Mouse (Mus musculus): ENCODE data around the gene Trim40. TPM values are rescaled to one million over a fixed set of nuclear protein-coding genes. Genes with fewer than 3 reads are reported as not detected.
A peak's percentile ranks its signal among the peaks of the same experiment; 100 is the strongest.
"Not testable (repeated sequence)": the region's sequence is repeated elsewhere in the genome, so short reads cannot be mapped to it uniquely, and the experiment has no call there.

The Trim40 gene
- polyA plus RNA-seq, 1 experiment from 2014 or later = not detected

DNA sequence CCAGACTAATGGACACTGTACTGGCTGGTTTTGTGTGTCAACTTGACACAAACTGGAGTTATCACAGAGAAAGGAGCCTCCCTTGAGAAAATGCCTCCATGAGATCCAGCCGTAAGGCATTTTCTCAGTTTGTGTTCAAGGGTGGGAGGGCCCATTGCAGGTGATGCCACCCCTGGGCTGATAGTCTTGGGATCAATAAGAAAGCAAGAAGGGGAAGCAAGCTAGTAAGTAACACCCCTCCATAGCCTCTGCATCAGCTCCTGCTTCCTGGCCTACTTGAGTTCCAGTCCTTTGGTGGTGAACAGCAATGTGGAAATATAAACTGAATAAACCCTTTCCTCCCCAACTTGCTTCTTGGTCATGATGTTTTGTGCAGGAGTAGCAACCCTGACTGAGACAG lies 1.6 kb upstream of the Trim40 start:
- not testable (repeated sequence) for H3K9me3 ChIP-seq; ATAC-seq (ENCODE audit: insufficient number of reproducible peaks, insufficient read depth, low FRiP score, low TSS enrichment); H3K4me3 ChIP-seq; H3K9ac ChIP-seq; H3K27me3 ChIP-seq; H3K36me3 ChIP-seq; H3K4me1 ChIP-seq; H3K27ac ChIP-seq; H3K4me2 ChIP-seq (replicated peaks)
- WGBS = 87% methylated on average over 1 of the region's 1 CpGs

DNA sequence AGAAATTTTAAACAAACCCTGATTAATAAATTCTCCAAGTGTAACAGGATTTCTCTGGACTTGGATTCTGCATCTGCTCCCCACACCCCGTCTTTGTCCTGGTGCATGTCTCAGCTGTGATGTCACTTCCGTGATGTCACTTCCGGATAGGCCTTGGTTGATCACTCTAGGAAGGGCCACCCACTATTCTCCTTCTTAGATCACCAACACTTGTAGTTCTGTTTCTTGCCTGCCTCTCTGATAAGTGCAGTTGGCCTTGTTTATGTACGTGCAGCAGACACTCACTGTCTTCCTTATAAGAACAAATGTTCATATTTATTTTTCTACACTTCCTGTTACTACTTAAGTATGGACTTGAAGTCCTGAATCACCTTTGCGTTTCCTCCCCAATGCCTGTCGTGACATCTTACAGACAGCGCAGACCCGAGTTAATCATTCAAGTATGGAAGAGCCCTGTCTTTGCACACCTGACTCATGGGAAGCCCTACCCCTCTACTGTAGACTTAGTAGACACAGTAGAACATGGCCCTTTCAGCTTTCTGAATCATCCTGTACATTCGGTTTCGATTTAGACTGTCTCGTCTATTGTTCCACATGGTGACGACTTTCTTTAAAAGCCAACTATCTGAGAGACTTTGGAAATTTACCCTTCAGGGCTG lies 4.7 kb downstream of the Trim40 start:
- Histone ChIP-seq H3K9me3 (no peaks in the 10 kb centered on the region), H3K4me2 (replicated peaks) (no peak overlapping the region), H3K4me3 (no peak overlapping the region), H3K9ac (no peak overlapping the region), H3K27me3 (no peaks in the 10 kb centered on the region), H3K27ac (no peak overlapping the region), H3K4me1 (no peaks in the 10 kb centered on the region), H3K36me3 (no peaks in the 10 kb centered on the region)
- 93% methylated on average over 12 of the region's 12 CpGs for WGBS
- ATAC-seq (ENCODE audit: insufficient number of reproducible peaks, insufficient read depth, low FRiP score, low TSS enrichment) = no peak

DNA sequence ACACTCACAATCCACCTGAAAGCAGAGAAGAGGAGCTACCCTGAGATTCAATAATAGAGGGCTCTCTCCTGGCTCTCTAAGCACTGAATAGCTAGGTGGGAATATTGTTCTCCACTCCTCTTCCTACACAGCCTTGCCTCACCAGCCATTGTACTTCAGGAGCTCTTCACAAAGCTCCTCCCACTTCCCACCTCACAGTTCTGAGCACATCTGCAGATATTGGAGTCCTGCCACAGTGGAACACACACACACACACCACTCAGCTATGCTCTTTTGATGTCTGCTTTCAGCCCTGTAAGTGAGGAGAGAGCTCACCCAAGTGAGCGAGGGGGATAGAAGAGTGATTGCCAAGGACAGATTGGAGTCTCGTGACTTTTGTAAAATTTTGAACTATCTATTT lies 6.6 kb downstream of the Trim40 start:
- H3K27me3 ChIP-seq = no peaks in the 10 kb centered on the region
- H3K9ac ChIP-seq = no peak overlapping the region
- H3K4me3 ChIP-seq = no peak overlapping the region
- H3K27ac ChIP-seq = no peak overlapping the region
- no peak for ATAC-seq (ENCODE audit: insufficient number of reproducible peaks, insufficient read depth, low FRiP score, low TSS enrichment)
- WGBS = 83% methylated on average over 2 of the region's 2 CpGs
- H3K4me2 ChIP-seq (replicated peaks) = no peak overlapping the region
- no peaks in the 10 kb centered on the region for H3K4me1 ChIP-seq
- no peaks in the 10 kb centered on the region for H3K9me3 ChIP-seq
- no peaks in the 10 kb centered on the region for H3K36me3 ChIP-seq

DNA sequence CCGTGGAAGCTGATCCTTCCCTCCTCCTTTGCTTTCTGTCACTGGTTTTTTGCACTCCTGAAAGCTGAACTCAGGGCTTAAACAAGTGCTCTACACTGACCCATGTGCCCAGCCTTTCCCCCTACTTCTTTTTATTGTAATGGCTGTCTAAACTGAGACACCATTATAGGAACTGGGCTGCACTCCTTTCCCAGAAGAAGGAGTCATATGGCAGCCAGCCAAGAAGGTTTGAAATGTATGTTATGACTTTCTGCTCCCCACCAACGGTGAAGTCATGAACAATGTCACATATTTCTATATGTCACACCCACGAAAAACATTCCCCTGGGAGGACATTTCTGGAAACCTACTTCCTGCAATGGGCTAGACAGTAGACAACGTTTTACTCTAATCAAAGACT lies 15.3 kb downstream of the Trim40 start:
- Histone ChIP-seq H3K27me3 (no peaks in the 10 kb centered on the region), H3K27ac (no peak overlapping the region), H3K9me3 (no peaks in the 10 kb centered on the region), H3K4me3 (no peak overlapping the region), H3K4me1 (no peaks in the 10 kb centered on the region), H3K9ac (no peak overlapping the region), H3K4me2 (replicated peaks) (no peak overlapping the region), H3K36me3 (no peaks in the 10 kb centered on the region)
- 63% methylated on average over 4 of the region's 4 CpGs for WGBS
- ATAC-seq (ENCODE audit: insufficient number of reproducible peaks, insufficient read depth, low FRiP score, low TSS enrichment) = no peak

DNA sequence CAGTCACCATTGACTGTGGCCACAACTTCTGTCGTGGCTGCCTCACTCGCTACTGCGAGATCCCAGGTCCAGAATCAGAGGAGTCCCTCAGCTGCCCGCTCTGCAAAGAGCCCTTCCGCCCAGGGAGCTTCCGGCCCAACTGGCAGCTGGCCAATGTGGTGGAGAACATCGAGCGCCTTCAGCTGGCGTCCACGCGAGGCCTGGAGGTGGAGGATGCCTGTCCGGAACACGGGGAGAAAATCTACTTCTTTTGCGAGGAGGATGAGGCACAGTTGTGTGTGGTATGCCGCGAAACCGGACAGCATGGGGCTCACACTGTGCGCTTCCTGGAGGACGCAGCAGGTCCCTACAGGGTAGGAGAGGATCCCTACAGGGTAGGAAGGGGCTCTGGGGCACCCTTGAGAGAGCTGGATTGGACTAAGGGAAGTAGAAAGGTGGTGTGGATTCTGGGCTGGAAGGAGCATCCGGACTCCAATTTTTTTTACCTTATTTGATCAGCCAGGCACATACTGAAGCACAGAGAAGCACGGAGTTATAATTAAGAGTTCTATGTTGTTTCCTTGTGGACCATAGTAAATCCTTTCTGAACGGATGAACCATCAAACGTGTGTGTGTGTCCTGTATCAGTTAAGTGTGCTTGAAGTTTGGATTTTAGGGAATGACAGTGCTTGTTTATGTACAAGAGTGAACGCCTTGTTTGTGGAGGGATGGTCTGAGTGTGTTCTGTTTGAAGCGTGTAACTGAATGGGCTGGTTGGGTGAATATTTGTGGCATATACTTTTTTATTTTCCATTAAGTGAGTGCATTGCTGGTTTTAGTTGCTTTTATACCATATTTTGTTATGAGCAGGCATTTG lies 19.7 kb downstream of the Trim40 start:
- H3K4me1 ChIP-seq = no peaks in the 10 kb centered on the region
- no peak overlapping the region for H3K4me2 ChIP-seq (replicated peaks)
- ATAC-seq (ENCODE audit: insufficient number of reproducible peaks, insufficient read depth, low FRiP score, low TSS enrichment) = no peak
- no peak overlapping the region for H3K27ac ChIP-seq
- WGBS = 80% methylated on average over 25 of the region's 25 CpGs
- H3K36me3 ChIP-seq = no peaks in the 10 kb centered on the region
- peaks cover 19% of the 10 kb centered on the region for H3K27me3 ChIP-seq
- no peaks in the 10 kb centered on the region for H3K9me3 ChIP-seq
- H3K9ac ChIP-seq = no peak overlapping the region
- no peak overlapping the region for H3K4me3 ChIP-seq

DNA sequence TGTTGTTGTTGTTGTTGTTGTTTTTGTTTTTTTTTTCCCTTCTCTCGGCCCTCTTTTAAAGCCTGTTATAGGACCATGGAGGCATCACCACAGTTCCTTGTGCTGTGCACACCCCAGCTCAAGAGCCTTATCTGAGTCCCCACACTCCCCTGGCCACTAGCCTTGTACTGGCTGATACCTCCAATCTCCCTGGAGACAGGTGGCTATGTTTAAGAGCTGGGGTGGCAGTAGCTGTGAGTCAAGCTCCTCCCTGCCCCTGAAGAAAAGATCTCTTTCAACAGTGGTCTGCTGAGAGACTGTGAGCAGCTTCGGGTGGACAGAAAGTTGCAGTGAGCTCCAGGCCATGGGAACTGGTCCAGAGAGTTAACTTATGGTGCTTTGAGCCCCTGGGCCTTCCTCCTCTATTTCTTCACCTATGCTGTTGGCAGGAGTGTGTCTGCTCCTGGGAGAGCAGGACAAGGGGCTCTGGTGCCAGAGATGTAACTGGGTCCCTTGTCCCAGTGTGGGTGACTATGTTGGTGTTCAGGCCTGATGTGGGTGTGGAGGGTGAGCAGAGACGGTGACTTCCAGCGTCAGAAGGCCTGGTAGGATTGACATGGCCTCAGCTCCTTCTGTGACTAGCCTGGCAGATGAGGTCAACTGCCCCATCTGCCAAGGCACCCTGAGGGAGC lies 20.5 kb downstream of the Trim40 start, which contains the start of gene Trim10:
Gene Trim10, plus strand, starts transcription at position 291 of the 671 bp plus-strand sequence.
- WGBS = 74% methylated on average over 4 of the region's 4 CpGs
- peaks cover 23% of the 10 kb centered on the region for H3K27me3 ChIP-seq
- no peak within 1 kb of the TSS for H3K4me3 ChIP-seq
- H3K9me3 ChIP-seq = no peaks in the 10 kb centered on the region
- H3K27ac ChIP-seq = no peak within 1 kb of the TSS
- no peaks in the 10 kb centered on the region for H3K4me1 ChIP-seq
- no peak within 1 kb of the TSS for H3K4me2 ChIP-seq (replicated peaks)
- no peak for ATAC-seq (ENCODE audit: insufficient number of reproducible peaks, insufficient read depth, low FRiP score, low TSS enrichment)
- no peak within 1 kb of the TSS for H3K9ac ChIP-seq
- H3K36me3 ChIP-seq = no peaks in the 10 kb centered on the region

DNA sequence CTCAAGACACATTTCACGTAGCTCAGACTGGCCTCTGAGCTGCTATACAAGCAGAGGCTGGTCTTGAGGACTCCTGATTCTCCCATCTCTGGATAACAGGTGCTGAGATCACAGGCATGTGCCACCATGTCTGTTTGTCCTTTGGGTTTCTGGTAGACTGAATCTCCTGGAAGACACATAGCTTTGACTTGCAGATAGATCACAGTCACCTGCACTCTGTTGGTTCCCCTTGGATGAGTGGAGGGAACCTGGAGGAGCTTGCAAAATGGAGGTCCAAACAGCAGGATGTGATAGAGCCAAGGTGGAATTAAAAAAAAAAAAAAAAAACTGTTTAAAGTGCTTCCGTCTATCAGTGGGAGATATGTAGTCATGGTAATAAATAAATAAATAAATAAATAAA lies 21.1 kb downstream of the Trim40 start:
- Histone ChIP-seq H3K4me1 (no peaks in the 10 kb centered on the region), H3K27me3 (peaks cover 23% of the 10 kb centered on the region), H3K9me3 (no peaks in the 10 kb centered on the region), H3K36me3 (no peaks in the 10 kb centered on the region), H3K4me3 (no peak overlapping the region), H3K4me2 (replicated peaks) (no peak overlapping the region), H3K27ac (no peak overlapping the region), H3K9ac (no peak overlapping the region)
- ATAC-seq (ENCODE audit: insufficient number of reproducible peaks, insufficient read depth, low FRiP score, low TSS enrichment) = no peak
- WGBS = 78% methylated on average over 2 of the region's 2 CpGs

DNA sequence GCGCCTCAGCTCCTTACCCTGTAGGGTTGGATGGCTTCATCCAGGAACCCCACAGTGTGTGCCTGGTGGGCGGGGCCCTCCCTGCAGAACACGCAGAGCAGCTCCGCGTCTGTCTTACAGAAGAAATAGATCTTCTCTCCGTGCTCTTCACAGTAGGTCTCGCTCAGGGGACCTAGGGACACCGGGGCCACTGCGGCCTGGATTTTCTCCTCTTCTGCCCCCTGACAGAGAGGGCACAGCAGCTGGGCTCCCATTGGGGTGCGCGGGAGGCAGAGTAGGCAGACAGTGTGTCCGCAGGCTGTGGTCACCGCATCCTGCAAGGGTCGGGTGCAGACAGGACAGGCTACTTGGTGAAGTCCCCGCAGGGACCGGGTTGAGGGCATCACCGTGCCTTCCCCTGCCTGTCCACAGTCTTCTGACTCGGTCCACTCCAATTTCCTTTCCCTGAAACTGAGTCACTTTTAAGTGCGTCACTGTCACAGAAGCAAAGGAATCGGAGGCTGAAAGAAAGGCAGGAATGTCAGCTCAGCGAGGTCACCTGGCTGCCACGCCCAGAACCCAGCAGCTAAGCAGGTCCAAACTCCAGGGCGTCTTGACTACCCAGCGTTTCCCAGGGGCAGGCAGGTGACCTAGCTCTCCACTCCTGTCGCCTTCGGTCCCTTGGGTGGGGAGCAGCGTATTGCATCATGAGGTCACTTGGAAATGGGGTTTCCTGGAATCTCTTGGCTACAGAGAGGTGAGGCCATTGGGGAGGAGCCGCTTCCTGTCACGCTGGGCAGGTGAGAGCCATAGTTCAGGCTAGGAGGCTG lies 23.0 kb downstream of the Trim40 start, which contains the start of gene Trim15:
Gene Trim15, minus strand, starts transcription at position 492 of the 809 bp plus-strand sequence.
- Histone ChIP-seq H3K4me1 (no peaks in the 10 kb centered on the region), H3K4me3 (0 out of 2 replicates have a peak within 1 kb of the TSS, but pooled peaks have one; percentile 5), H3K9ac (peak within 1 kb of the TSS; percentile 15; the same call in 1 of the 2 replicates), H3K27ac (no peak within 1 kb of the TSS), H3K4me2 (replicated peaks) (peak within 1 kb of the TSS; percentile 40), H3K27me3 (peaks cover 23% of the 10 kb centered on the region), H3K36me3 (no peaks in the 10 kb centered on the region), H3K9me3 (no peaks in the 10 kb centered on the region)
- ATAC-seq (ENCODE audit: insufficient number of reproducible peaks, insufficient read depth, low FRiP score, low TSS enrichment) = peak; percentile 41; the same call in 1 of the 2 replicates
- 15% methylated on average over 29 of the region's 29 CpGs for WGBS

DNA sequence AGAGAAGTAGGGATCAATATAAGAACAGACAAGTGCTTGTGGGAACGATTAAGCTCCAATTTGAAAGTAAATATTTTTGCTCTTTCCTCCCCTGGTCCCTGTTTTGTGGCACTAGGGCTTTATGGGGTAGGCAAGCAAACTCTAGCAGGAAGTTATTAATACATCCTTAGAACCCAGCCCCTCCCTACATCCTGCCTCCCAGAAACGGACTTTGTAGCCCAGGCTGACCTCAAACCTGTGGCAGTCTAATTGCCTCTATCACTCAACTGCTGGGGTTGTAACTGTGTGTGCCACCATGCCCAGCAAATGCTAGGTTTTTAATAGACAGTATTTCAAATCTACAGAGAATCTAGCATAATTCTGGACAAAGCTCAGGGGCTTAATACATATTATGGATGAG lies 28.2 kb downstream of the Trim40 start:
- Histone ChIP-seq H3K27me3 (peaks cover 12% of the 10 kb centered on the region), H3K9ac (no peak overlapping the region), H3K4me2 (replicated peaks) (no peak overlapping the region), H3K36me3 (peaks cover 26% of the 10 kb centered on the region), H3K27ac (no peak overlapping the region), H3K4me3 (no peak overlapping the region), H3K9me3 (no peaks in the 10 kb centered on the region), H3K4me1 (no peaks in the 10 kb centered on the region)
- ATAC-seq (ENCODE audit: insufficient number of reproducible peaks, insufficient read depth, low FRiP score, low TSS enrichment) = no peak
- WGBS = 52% methylated on average over 2 of the region's 2 CpGs

DNA sequence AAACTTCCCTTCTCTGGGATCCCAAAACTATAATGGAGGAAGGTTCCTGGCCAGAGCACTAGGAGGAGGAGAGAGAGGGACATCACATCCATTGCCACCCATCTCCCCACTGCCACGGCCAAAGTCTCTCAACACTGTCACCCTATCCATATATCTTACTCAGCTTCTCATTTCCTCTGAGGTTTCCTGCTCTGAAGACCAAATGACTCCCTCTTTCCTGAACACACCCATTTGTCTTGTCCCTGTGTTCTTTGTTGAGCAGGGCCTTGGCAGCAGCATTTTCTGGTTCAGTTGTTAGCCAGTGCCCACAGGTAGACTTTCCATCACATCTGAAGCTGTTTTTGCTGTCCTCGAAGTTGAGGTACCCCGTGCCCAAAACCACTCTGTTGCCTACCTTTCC lies 31.7 kb downstream of the Trim40 start:
- 83% methylated on average over 3 of the region's 3 CpGs for WGBS
- Histone ChIP-seq H3K27ac (no peak overlapping the region), H3K27me3 (no peaks in the 10 kb centered on the region)

DNA sequence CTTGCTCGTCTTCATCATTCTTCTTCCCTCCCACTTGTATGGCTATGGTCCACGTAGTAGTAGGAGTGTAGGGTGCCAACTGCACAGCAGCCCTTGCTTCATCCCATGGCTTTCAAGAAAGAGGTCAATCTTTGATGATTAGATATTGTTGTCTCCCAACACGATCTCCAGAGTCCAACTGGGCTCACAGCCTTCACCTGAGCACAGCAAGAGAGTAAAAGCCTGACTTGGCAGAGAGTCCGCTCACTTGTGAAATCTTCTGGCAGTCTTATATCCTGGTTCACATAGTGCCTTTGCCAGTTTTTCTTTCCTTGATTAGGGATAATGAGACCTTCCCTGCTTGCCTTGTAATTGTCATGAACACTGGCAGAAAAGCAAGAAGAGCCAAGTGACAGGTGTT lies 33.7 kb downstream of the Trim40 start:
- Histone ChIP-seq H3K27me3 (no peaks in the 10 kb centered on the region), H3K4me2 (replicated peaks) (no peak overlapping the region), H3K27ac (no peak overlapping the region), H3K4me1 (no peaks in the 10 kb centered on the region), H3K9ac (no peak overlapping the region), H3K4me3 (no peak overlapping the region), H3K9me3 (no peaks in the 10 kb centered on the region), H3K36me3 (peaks cover 76% of the 10 kb centered on the region)
- 90% methylated on average over 4 of the region's 4 CpGs for WGBS
- ATAC-seq (ENCODE audit: insufficient number of reproducible peaks, insufficient read depth, low FRiP score, low TSS enrichment) = no peak

More for the DNA sequence above, 31.7 kb downstream of the Trim40 start:
- peaks cover 58% of the 10 kb centered on the region for H3K36me3 ChIP-seq
- no peak overlapping the region for H3K9ac ChIP-seq
- no peak overlapping the region for H3K4me3 ChIP-seq
- H3K4me1 ChIP-seq = no peaks in the 10 kb centered on the region
- no peak for ATAC-seq (ENCODE audit: insufficient number of reproducible peaks, insufficient read depth, low FRiP score, low TSS enrichment)
- H3K4me2 ChIP-seq (replicated peaks) = no peak overlapping the region
- no peaks in the 10 kb centered on the region for H3K9me3 ChIP-seq

Measured in embryonic facial prominence, embryonic 12.5 days (tissue).